Mouse (Mus musculus): ENCODE measurements around the gene Hoxc10.

Hoxc10 gene

DNA sequence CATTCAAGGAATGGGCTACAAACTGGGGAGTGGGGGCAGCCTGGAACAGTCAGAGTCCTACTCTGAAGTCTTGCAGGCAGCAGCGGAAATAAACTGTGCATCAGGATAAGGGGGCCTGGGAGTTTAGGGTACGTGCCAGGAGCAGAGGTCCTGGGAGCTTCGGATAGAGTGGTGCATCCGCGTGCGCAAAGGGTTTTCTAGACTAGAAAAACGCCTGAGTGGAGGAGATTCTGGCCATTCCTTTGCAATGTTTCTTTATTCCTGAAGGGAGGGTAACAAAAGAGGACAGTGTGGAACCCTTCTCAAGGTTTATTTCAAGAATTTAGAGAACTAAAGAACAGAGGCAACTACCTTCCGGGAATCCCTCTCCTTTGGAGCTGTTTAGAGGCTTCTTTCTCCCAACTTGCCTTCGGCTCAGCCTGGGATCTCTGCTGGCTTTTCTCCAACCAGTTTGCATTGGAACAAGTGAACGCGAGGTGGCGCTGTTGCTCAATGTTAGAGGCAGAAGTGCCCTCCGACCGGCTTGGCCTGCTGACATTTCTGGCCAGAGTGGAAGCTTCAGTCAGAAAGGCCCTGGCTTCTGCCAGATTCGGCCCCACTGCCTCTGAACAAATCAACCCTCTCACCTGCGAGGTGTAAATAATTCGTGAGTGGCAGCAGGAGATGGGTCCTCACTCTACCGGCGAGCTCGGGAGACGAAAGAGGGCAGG is 20.7 kb downstream of the Hoxc10 start:
- peak; percentile 99 for DNase-seq (ENCODE audit: extremely low spot score, low read depth, low spot score)

DNA sequence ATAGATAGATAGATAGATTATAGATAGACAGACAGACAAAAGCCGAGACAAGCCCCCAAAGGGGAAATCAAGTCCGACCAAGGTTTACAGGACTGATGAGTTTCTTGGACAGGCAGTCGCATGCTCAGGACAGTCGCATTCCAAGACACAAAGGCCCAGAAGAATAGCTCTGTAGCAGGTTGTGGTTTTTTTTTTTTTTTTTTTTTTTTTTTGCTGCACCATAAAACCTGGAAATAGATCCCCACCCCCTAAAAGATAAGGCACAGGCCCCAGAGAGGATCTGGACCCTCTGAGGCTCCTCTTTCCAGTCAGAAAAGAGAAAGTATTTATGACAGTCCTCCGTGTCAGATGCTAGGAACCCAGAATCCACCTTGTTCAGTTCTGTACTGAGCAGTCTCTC is 21.5 kb downstream of the Hoxc10 start:
- DNase-seq (ENCODE audit: extremely low spot score, low read depth, low spot score), result no peak

DNA sequence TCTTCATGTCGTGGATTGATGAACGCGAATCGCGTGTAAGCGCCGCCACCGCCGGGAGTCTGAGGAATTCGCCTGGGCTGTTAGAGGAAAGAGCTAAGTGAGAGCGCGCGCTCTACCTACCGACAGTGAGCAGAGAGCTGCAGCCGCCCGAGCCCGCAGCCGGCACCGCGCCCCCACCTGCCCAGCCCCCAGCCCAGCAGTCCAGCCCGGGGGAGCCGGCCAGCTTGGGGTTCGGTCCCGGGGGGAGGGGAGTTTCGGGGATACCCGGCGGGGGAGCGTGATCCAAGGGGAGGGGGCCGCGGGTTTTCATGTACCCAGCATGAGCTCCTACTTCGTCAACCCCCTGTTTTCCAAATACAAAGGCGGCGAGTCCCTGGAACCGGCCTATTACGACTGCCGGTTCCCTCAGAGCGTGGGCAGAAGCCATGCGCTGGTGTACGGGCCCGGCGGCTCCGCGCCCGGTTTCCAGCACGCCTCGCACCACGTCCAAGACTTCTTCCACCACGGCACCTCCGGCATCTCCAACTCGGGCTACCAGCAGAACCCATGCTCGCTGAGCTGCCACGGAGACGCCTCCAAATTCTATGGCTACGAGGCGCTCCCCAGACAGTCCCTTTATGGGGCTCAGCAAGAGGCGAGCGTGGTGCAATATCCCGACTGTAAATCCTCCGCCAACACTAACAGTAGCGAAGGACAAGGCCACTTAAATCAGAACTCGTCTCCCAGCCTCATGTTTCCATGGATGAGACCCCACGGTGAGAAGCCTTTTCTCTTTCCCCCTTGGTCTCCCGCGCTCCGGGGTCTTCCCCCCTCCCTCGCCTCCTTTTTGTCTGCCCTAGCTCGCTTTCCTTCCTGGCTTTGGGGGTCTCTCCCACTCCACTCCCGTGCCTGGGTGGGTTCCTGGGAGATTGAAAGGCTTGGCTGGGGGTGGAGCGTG is 24.1 kb downstream of the Hoxc10 start, which contains the start of gene Hoxc8:
Gene Hoxc8 (plus strand): TSS at position 147 of the 937 bp plus-strand sequence.
- DNase-seq (ENCODE audit: extremely low spot score, low read depth, low spot score), result no peak

GRCm38 (mm10) chr15:102991782-102992181 is 25.2 kb downstream of the Hoxc10 start:
- no peak for DNase-seq (ENCODE audit: extremely low spot score, low read depth, low spot score)

DNA sequence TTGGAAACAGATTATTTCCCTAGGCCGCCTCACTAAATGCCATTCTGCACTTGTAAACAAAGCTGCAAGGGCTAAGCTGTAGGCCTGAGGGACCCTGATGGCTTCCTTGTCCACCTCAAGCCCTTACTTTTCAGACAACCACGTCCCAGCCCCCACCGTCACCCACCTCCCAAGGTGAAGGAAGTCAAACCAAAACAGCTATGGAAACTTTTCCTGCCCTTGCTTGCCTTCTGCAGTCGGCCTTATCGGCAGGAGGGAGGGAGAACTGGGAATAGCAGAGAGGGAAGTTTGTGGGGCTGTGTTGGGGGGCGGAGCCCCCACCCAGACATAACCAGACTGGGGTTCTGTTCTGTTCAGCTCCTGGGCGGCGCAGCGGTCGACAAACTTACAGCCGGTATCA is 25.6 kb downstream of the Hoxc10 start:
- DNase-seq (ENCODE audit: extremely low spot score, low read depth, low spot score), result no peak

- no peak for DNase-seq (ENCODE audit: extremely low spot score, low read depth, low spot score)
Observed at GRCm38 (mm10) chr15:102992863-102993262, 26.3 kb downstream of the Hoxc10 start.

DNA sequence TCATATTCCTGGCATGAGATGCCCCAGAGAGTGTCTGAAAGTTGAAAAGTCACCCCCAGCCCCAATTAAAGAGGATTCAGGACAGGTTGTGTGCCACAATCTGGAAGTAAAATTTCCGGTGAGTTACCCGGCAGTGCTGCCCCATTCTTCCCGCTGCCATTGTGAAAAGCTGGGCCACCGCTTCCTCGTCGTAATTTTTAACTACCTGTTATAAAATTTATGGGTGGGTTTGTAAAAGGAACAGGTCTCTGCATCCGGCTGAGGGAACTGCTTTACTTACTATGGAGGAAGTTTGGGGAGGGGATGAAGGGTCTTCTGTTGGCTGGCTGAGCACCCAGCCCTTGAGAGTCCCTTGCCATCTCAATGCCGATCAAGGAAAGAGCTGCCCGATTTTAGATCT is 30.0 kb downstream of the Hoxc10 start:
- no peak for DNase-seq (ENCODE audit: extremely low spot score, low read depth, low spot score)

GRCm38 (mm10) chr15:102997431-102997830 is 30.8 kb downstream of the Hoxc10 start:
- no peak for DNase-seq (ENCODE audit: extremely low spot score, low read depth, low spot score)

GRCm38 (mm10) chr15:102997939-102998355 is 31.4 kb downstream of the Hoxc10 start, which contains the start of gene Hoxc6:
Gene Hoxc6 (plus strand): TSS chr15:102998257.
- DNase-seq (ENCODE audit: extremely low spot score, low read depth, low spot score), result no peak

DNA sequence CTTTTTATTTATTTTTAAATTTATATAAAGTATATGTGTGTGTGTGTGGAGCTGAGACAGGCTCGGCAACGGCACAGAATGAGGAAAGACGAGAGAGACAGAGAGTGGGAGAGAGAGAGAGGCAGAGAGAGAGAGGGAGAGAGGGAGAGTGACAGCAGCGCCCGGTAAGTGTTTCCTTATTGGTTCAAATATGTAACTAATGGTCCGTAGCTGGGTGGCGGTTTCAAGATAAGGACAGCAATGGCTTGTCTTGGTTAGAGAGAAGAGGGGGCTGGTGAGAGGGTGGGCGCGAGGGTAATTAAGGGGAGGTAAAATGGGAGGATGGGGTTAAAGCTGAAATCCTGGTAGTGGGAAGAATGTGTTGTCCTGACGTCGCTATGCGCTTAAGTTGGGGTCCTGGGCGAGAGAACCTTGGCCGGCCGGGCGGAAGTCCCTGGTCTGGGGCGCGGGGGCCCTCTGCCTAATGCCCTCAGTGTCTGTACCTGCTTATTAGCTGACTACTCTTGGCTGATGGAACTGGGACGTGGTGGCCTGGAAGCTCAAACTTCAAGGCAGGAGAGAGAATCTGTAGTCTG is 32.1 kb downstream of the Hoxc10 start:
- DNase-seq (ENCODE audit: extremely low spot score, low read depth, low spot score), result no peak

- DNase-seq (ENCODE audit: extremely low spot score, low read depth, low spot score), result no peak
Observed at GRCm38 (mm10) chr15:102999183-102999831, 32.7 kb downstream of the Hoxc10 start.

- no peak for DNase-seq (ENCODE audit: extremely low spot score, low read depth, low spot score)
Observed at GRCm38 (mm10) chr15:102999955-103000354, 33.4 kb downstream of the Hoxc10 start.

GRCm38 (mm10) chr15:103000501-103000901 is 33.9 kb downstream of the Hoxc10 start:
- no peak for DNase-seq (ENCODE audit: extremely low spot score, low read depth, low spot score)

DNA sequence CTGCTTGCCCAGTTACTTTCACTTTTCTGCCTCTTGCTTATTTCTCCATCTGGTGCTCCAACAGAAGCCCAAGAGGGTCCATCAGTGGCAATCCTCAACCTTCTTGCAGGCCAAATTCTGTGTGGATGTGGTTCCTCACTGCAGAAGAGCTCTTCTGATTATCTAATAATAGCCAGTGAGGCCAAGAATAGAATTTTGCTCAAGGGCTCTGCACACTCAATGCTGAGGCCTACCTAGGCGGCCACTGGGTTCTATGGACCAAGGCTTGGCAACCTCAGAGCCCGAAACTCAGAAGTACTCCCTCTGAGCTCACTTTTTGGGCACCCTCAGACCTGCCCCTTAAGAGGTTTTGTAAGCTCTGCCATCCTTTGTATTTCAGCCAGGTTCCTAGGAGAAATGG is 34.8 kb downstream of the Hoxc10 start:
- DNase-seq (ENCODE audit: extremely low spot score, low read depth, low spot score), result no peak

DNA sequence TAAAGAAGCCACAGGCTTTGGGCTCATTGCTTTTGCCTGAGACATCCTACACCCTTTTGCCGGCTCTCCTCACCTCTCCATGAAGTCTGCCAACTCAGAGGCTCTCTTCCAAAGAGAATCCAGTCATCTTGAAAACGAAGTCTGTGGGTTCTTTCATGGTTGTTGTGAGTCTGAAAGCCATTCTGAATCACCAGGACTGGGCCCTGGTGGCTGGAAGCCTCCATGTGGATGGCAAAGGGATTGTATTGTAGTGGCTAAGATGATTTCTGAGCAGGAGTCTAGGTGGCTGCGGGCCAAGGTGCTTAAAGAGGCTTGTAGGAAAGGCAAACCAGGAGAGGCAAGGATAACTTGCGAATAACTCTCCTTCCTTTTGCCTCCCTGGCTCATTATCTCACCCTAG is 35.6 kb downstream of the Hoxc10 start:
- DNase-seq (ENCODE audit: extremely low spot score, low read depth, low spot score), result no peak

DNA sequence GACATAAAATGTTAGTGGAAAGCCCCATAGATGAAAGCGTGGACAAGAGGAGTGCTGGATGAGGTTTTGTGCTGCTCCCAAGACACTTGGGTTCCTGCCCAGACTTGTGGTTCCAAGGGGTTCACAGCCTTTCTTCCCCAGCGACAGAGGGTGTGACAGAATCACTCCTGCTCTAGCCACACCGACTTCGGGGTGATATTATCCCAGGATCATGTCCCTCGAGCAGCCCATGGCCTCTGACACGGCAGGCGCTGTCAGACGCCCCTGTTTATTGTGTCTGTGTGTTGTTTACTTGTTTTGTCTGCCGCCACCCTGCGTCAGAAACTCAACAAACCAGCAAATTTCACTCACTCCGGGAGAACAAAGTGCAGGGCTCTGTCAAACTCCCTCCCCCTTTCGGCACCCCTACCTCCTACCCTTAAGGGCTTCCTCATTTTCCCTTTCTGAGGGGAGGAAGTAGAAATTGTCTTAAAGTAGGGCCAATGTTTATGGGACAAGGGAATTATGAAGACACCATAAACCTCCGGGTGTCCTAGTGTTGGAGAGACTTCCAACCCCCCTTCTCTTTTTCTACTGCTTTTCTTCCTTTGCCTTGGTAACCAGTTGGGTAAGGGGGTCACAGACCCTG is 36.3 kb downstream of the Hoxc10 start:
- no peak for DNase-seq (ENCODE audit: extremely low spot score, low read depth, low spot score)

DNA sequence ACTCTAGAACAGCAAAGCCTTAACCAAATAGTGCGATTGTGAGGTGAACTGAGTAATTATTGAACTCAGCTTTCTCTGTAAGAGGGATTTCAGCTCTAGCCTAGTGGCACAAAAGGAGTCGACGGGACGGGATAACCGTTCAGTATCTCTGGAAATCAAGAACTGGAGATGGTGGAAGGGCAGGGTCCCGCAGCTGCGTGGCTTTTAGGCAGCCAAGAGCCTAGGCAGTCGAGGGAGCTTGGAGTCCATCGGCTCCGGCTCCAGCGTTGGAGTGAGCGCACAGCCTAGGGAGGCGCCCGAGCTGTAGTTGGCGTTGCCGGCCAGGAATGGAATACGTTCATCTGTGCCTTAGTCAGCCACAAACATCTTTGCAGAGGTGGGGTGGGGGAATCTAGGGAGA is 38.7 kb downstream of the Hoxc10 start:
- DNase-seq (ENCODE audit: extremely low spot score, low read depth, low spot score), result no peak

DNA sequence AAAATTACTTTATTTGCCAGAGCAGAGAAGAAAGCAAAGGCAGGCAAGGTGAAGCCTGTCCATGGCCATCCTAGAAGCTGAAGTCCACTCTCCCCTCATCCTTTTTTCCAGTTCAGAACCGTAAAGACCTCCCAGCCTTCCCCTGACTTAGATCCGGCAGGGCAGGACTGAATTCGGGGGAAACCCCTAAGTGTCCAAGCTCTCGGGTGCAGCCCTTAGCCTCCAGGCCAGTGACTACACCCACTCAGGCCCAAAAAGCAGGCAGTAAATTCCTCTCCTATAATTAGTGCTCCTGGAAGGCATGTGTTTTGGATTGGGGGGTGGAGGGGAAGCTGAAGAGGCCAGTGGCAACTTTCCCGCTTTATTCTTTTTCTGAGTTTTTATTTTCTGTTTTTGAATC is 39.2 kb downstream of the Hoxc10 start:
- no peak for DNase-seq (ENCODE audit: extremely low spot score, low read depth, low spot score)

DNA sequence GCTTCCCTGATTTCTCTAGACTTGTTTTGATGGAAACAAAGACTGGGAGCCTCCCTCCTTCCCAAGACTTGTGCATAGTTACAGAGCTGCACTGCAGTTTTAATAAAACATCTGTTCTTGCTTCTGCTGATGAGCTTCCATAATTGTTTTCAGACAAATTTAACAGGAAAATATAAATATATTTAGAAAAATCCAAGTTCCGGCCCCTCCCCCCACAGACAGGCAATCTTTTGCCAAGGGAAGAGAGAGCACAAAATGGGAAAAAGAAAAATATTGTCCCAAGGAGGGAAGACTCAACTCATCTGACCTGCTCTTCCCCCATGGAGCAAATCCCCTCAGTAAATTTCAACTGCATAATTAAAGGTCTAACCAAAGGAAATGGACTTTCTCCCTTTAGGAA is 39.7 kb downstream of the Hoxc10 start:
- no peak for DNase-seq (ENCODE audit: extremely low spot score, low read depth, low spot score)

GRCm38 (mm10) chr15:103009265-103010111 is 42.9 kb downstream of the Hoxc10 start:
- DNase-seq (ENCODE audit: extremely low spot score, low read depth, low spot score), result no peak
